Comparison of ENCODE assay signal across 25 mouse cellular contexts in genomic region chr5:30127921-30128597, GRCm38 (mm10). TPM values are rescaled to one million over a fixed set of nuclear protein-coding genes. Genes with fewer than 3 reads are reported as not detected.
A peak's percentile ranks its signal among the peaks of the same experiment; 100 is the strongest.
DNase-seq lines count a peak whose midpoint lies in the region; ATAC-seq lines count a peak whose summit lies in the region.
"Had no signal": no experiment of that assay in that cellular context is flagged by ENCODE, and none has a peak within 500 bp of the region (broad histone marks: within the 10 kb centered on the region; RNA-seq: fewer than 3 reads in every experiment).

No protein-coding gene starts in this region.

- no peak for DNase-seq in frontal cortex, postnatal 25 days (ENCODE audit: low spot score in 2 of 2)
- DNase-seq in midbrain, embryonic 11.5 days (ENCODE audit: low spot score, missing footprints): peak; percentile 23
- DNase-seq in cerebellum, adult 9-11 months: no peak
- DNase-seq in right cerebral cortex, postnatal 4 days: no peak
- DNase-seq: adrenal gland, postnatal 10 days; B cell, adult 2 months; cerebellum, adult 2 months; cerebellum, postnatal 14 days; embryo, embryonic 11 days; gastrocnemius, postnatal 14 days had no signal

- WGBS in midbrain, embryonic 11.5 days: 91% methylated on average over 13 of the region's 13 CpGs
- WGBS in midbrain, embryonic 15.5 days: 93% methylated on average over 13 of the region's 13 CpGs

- no peak overlapping the region for H3K4me3 ChIP-seq in midbrain, embryonic 11.5 days (ENCODE audit: low read depth, low read length)
- no peak overlapping the region for H3K4me3 ChIP-seq in midbrain, embryonic 15.5 days
- no peak overlapping the region for H3K4me3 ChIP-seq in brown adipose tissue, adult 24 weeks (ENCODE audit: insufficient read depth, low read depth, low read length)
- H3K4me3 ChIP-seq: embryonic facial prominence, embryonic 15.5 days; erythroblast, embryonic 14.5 days; forebrain, embryonic 10.5 days; heart, embryonic 13.5 days; hindbrain, embryonic 13.5 days had no signal

- no peaks in the 10 kb centered on the region for H3K4me1 ChIP-seq in midbrain, embryonic 11.5 days (ENCODE audit: control insufficient read depth, insufficient read depth, low read length)
- H3K4me1 ChIP-seq in midbrain, embryonic 15.5 days: no peaks in the 10 kb centered on the region
- 0 out of 2 replicates have a peak, but pooled peaks cover 2% of the 10 kb centered on the region for H3K4me1 ChIP-seq in brown adipose tissue, adult 24 weeks (ENCODE audit: control insufficient read depth, insufficient read depth, insufficient read length, low read length)
- H3K4me1 ChIP-seq: embryonic facial prominence, embryonic 15.5 days; forebrain, embryonic 10.5 days; heart, embryonic 13.5 days; hindbrain, embryonic 13.5 days had no signal

- peaks cover 10% of the 10 kb centered on the region; the same call in 1 of the 2 replicates for H3K36me3 ChIP-seq in midbrain, embryonic 11.5 days (ENCODE audit: control insufficient read depth, insufficient read depth, low read length)
- H3K36me3 ChIP-seq in midbrain, embryonic 15.5 days (replicated peaks): peaks cover 66% of the 10 kb centered on the region

- peak; percentile 77 for ATAC-seq in frontal cortex, adult (ENCODE audit: low TSS enrichment)
- ATAC-seq in midbrain, embryonic 11.5 days (ENCODE audit: low FRiP score): no peak
- ATAC-seq in midbrain, embryonic 15.5 days (replicated peaks): no peak
- ATAC-seq: CD4-positive, CD25-positive, alpha-beta regulatory T cell, adult 4 months; forebrain, embryonic 14.5 days; hindbrain, postnatal 0 days had no signal

- H3K27me3 ChIP-seq in midbrain, embryonic 11.5 days (ENCODE audit: control insufficient read depth, insufficient read depth, low read length): no peaks in the 10 kb centered on the region
- no peaks in the 10 kb centered on the region for H3K27me3 ChIP-seq in midbrain, embryonic 15.5 days (replicated peaks)
- H3K27me3 ChIP-seq: embryonic facial prominence, embryonic 15.5 days; heart, embryonic 13.5 days; hindbrain, embryonic 13.5 days had no signal

- H3K9ac ChIP-seq in midbrain, embryonic 11.5 days (ENCODE audit: low read length): no peak overlapping the region
- H3K9ac ChIP-seq in midbrain, embryonic 15.5 days: no peak overlapping the region
- H3K9ac ChIP-seq: embryonic facial prominence, embryonic 15.5 days; heart, embryonic 13.5 days; hindbrain, embryonic 13.5 days had no signal

- H3K27ac ChIP-seq in midbrain, embryonic 11.5 days (ENCODE audit: low read depth, low read length): no peak overlapping the region
- H3K27ac ChIP-seq in midbrain, embryonic 15.5 days: no peak overlapping the region
- 0 out of 2 replicates have a peak overlapping the region, but pooled peaks have one; percentile 5 for H3K27ac ChIP-seq in brown adipose tissue, adult 24 weeks (replicated peaks; ENCODE audit: low read depth, low read length)
- H3K27ac ChIP-seq: embryonic facial prominence, embryonic 15.5 days; forebrain, embryonic 10.5 days; heart, embryonic 13.5 days; hindbrain, embryonic 13.5 days; hindbrain, postnatal 0 days had no signal

- H3K9me3 ChIP-seq in midbrain, embryonic 11.5 days (ENCODE audit: control insufficient read depth, low read length): no peaks in the 10 kb centered on the region
- H3K9me3 ChIP-seq in midbrain, embryonic 15.5 days: no peaks in the 10 kb centered on the region
- H3K9me3 ChIP-seq: embryonic facial prominence, embryonic 15.5 days; forebrain, embryonic 10.5 days; G1E; heart, embryonic 13.5 days; hindbrain, embryonic 13.5 days had no signal

- no peak overlapping the region for H3K4me2 ChIP-seq in midbrain, embryonic 11.5 days
- H3K4me2 ChIP-seq in midbrain, embryonic 15.5 days: no peak overlapping the region
- H3K4me2 ChIP-seq: embryonic facial prominence, embryonic 15.5 days; heart, embryonic 13.5 days; hindbrain, embryonic 13.5 days had no signal

RNA-seq across cellular contexts. Expression of gene 3110082J24Rik, which starts 22.2 kb away (rescaled TPM):
- polyA plus RNA-seq in midbrain, embryonic 11.5 days (2014; fragmentation: Nextera tagmentation; extraction: Ambion mirVana): 3.7 and 4.5 TPM in 2 replicates
- 3.1 and 3.9 TPM in 2 replicates for polyA plus RNA-seq in midbrain, embryonic 15.5 days (2015; fragmentation: Nextera tagmentation; extraction: Ambion mirVana)
- polyA plus RNA-seq in brown adipose tissue, adult 24 weeks (2012; ENCODE audit: insufficient read depth, insufficient read length, missing spikeins): not detected in 2 replicates
- polyA plus RNA-seq: CD4-positive, CD25-positive, alpha-beta regulatory T cell, adult 4 months; embryonic facial prominence, embryonic 15.5 days; erythroblast, embryonic 14.5 days; G1E; gonadal fat pad, adult 2 months; heart, embryonic 13.5 days; heart, postnatal 0 days; intestine, embryonic 14.5 days had no signal

RNA-seq across cellular contexts. Expression of gene Garem2, which starts 23.1 kb away (rescaled TPM):
- polyA plus RNA-seq in midbrain, embryonic 11.5 days (2014; fragmentation: Nextera tagmentation; extraction: Ambion mirVana): 14.3 and 15.3 TPM in 2 replicates
- 10.4 and 13.6 TPM in 2 replicates for polyA plus RNA-seq in midbrain, embryonic 15.5 days (2015; fragmentation: Nextera tagmentation; extraction: Ambion mirVana)
- polyA plus RNA-seq in brown adipose tissue, adult 24 weeks (2012; ENCODE audit: insufficient read depth, insufficient read length, missing spikeins): not detected in 2 replicates
- polyA plus RNA-seq: CD4-positive, CD25-positive, alpha-beta regulatory T cell, adult 4 months; erythroblast, embryonic 14.5 days; G1E had no signal

RNA-seq across cellular contexts. Expression of gene Hadha, which starts 26.9 kb away (rescaled TPM):
- polyA plus RNA-seq in midbrain, embryonic 11.5 days (2014; fragmentation: Nextera tagmentation; extraction: Ambion mirVana): 75.1 and 87.0 TPM in 2 replicates
- 69.3 and 69.9 TPM in 2 replicates for polyA plus RNA-seq in midbrain, embryonic 15.5 days (2015; fragmentation: Nextera tagmentation; extraction: Ambion mirVana)
- polyA plus RNA-seq in brown adipose tissue, adult 24 weeks (2012; ENCODE audit: insufficient read depth, insufficient read length, missing spikeins): 1,889 and 2,102 TPM in 2 replicates

RNA-seq across cellular contexts. Expression of gene Hadhb, which starts 27.0 kb away (rescaled TPM):
- 107 and 114 TPM in 2 replicates for polyA plus RNA-seq in midbrain, embryonic 11.5 days (2014; fragmentation: Nextera tagmentation; extraction: Ambion mirVana)
- polyA plus RNA-seq in midbrain, embryonic 15.5 days (2015; fragmentation: Nextera tagmentation; extraction: Ambion mirVana): 49.6 and 55.7 TPM in 2 replicates
- polyA plus RNA-seq in brown adipose tissue, adult 24 weeks (2012; ENCODE audit: insufficient read depth, insufficient read length, missing spikeins): 4,023 and 4,386 TPM in 2 replicates

RNA-seq across cellular contexts. Expression of gene Tyms, which starts 54.6 kb away (rescaled TPM):
- 268 and 278 TPM in 2 replicates for polyA plus RNA-seq in midbrain, embryonic 11.5 days (2014; fragmentation: Nextera tagmentation; extraction: Ambion mirVana)
- 37.8 and 45.6 TPM in 2 replicates for polyA plus RNA-seq in midbrain, embryonic 15.5 days (2015; fragmentation: Nextera tagmentation; extraction: Ambion mirVana)
- polyA plus RNA-seq in brown adipose tissue, adult 24 weeks (2012; ENCODE audit: insufficient read depth, insufficient read length, missing spikeins): 5.2 and 8.3 TPM in 2 replicates

Comparison
In these comparisons a context has a peak if more than half of its experiments do, and no peak if none do; other contexts are left out.
1. RNA of gene Garem2, which starts 23.1 kb away (polyA plus RNA-seq): 14.3 to 15.3 TPM in midbrain, embryonic 11.5 days and 10.4 to 13.6 TPM in midbrain, embryonic 15.5 days; not detected in brown adipose tissue, adult 24 weeks; every median in the first group is over 10 times any median in the second.
2. RNA of gene Hadha, which starts 26.9 kb away (polyA plus RNA-seq): 1,889 to 2,102 TPM in brown adipose tissue, adult 24 weeks; 75.1 to 87.0 TPM in midbrain, embryonic 11.5 days and 69.3 to 69.9 TPM in midbrain, embryonic 15.5 days; every median in the first group is over 10 times any median in the second.